Mouse (Mus musculus) monocyte, adult 5-6 weeks (primary cell): ENCODE results near the gene Add3. TPM values are rescaled to one million over a fixed set of nuclear protein-coding genes. Genes with fewer than 3 reads are reported as not detected.
"Not testable (repeated sequence)": the region's sequence is repeated elsewhere in the genome, so short reads cannot be mapped to it uniquely, and the experiment has no call there.

Source experiments
- ATAC-seq: fragments of 153-309, 156-312 bp; replicated peaks from 2 replicates; pipeline ENCODE4 v1.8.0; 2017; ENCODE audit warnings: mild to moderate bottlenecking; ENCODE audit not compliant: low TSS enrichment, insufficient number of reproducible peaks, severe bottlenecking, poor library complexity, low FRiP score
- total RNA-seq: library from RNA; stranded (forward); fragments of 200-1000, 200-491, 200-594 nt; gene quantifications from 3 replicates; pipeline ENCODE4 v1.2.3, GENCODE M21; 2017

The Add3 gene
- total RNA-seq, 1 experiment from 2014 or later = 307 TPM

DNA sequence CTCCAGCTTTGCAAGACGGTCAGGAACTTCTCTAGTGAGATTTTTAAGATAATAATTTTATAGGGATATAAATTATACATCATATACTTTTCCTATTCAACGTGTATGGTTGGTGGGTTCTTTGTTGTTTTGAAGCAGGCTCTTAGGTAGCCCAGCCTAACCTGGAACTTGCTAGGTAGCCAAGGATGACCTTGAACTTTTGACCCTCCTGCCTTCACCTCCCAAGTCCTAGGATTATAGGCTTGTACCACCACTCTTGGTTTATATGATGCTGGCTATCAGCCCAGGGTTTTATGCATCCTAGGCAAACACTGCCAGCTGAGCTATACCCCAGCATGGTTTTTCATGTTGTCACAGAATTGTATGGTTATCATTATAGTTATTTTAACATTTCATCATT lies 70.0 kb downstream of the Add3 start:
- ATAC-seq = no peak

DNA sequence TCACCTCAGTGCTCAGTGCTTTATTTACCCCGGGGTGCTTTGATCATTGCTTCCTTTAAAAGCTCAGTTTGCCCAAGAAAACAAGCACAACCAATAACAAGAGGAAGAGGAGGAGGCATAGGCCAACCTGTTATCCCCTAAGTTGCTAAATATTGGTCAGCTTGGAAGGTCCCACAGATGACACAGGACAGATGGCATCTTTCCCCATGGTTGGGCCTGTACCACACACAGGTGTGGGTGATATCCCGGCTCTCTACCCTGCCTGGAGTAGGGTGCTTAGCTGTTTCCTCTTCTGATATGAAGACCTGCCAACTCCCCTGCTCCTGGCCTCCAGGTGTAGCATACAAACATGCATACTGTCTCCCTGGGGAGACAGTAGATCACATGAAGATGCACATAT lies 75.1 kb downstream of the Add3 start:
- ATAC-seq = no peak

DNA sequence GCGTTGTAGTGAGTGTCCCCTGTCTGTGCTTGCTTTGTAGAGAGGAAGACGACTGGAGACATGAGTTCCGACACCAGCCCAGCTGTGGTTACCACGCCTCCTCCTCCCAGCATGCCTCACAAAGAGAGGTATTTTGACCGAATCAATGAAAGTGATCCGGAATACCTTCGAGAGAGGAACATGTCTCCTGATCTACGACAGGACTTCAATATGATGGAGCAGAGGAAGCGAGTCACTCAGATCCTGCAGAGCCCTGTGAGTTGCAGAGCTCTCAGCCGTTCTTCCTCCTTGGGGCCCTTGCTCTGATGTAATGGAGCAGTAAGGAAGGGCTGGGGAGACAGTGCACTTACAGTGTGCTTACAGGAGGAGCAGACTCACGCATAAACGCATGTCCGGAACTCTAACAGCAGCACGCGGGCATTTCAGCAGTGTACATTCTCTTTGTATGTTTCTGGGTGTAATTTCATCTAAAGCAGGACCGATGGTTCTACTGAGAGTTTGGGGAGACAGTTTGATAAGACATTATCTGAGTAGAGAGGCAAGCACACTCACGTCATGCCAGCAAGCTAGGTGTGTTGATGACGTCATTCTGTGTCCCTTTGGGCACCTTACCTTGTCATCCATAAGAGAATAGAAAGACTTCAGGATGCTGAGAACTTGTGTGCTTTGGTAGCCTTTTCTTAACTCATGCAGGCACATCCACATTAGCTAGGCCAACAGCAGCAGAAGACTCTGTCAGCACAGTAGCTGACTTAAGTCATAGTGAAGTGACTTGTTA lies 76.7 kb downstream of the Add3 start:
- ATAC-seq = 0 out of 2 replicates have a peak, but pooled peaks have one; percentile 28

DNA sequence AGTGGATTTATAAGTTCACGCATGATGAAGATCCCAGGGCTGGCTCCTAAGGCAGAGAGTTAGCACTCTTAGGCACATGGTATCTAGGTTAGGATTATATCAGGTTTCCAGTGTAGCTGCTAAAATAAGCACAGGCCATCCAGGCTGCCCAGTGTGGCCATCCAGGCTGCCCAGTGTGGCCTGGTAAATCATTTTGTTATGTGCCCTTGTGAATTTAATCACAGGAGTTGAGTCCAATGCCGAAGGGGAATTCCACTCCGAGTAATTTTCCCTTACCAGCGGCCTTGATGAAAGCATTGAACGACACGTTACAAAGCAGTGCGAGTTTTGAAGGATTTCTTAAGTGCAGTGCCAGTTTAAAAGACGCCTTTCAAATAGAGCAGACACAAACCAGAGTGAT lies 77.6 kb downstream of the Add3 start:
- no peak for ATAC-seq

DNA sequence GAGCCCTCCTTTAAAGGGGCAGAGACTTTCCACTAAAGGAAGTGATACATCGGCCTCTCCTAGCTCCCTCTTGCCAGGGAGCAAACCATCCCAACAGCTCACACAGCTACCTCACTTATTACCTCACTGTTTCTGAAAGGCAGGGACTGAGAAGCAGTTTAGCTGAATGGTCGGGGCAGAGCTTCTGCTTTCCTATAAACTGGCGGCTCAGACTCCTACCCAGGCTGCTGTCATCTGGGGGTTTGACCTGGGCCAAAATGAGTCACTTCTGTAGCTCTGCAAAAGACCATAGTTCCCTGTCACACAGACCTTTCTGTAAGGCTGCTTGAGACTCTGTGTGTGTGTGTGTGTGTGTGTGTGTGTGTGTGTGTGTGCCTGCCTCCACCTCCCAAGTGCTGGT lies 79.1 kb downstream of the Add3 start:
- ATAC-seq = no peak

DNA sequence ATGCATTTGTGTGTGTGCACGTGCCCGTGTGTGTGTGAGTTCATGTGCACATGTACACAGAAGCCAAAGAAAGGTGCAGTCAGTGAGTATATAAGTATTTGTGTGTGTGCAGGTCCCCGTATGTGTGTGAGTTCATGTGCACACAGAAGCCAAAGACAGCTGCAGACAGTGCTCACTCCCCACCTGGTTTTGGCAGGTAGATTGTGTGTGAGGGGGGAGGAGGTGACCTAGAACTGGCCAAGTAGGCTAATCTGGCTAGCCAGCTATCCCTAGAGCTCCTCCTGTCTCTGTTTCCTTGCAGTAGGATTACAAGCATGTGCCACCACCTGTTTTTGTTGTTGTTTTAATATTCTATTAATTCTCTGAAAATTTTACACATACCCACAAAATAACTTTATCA lies 80.9 kb downstream of the Add3 start:
- ATAC-seq = no peak

DNA sequence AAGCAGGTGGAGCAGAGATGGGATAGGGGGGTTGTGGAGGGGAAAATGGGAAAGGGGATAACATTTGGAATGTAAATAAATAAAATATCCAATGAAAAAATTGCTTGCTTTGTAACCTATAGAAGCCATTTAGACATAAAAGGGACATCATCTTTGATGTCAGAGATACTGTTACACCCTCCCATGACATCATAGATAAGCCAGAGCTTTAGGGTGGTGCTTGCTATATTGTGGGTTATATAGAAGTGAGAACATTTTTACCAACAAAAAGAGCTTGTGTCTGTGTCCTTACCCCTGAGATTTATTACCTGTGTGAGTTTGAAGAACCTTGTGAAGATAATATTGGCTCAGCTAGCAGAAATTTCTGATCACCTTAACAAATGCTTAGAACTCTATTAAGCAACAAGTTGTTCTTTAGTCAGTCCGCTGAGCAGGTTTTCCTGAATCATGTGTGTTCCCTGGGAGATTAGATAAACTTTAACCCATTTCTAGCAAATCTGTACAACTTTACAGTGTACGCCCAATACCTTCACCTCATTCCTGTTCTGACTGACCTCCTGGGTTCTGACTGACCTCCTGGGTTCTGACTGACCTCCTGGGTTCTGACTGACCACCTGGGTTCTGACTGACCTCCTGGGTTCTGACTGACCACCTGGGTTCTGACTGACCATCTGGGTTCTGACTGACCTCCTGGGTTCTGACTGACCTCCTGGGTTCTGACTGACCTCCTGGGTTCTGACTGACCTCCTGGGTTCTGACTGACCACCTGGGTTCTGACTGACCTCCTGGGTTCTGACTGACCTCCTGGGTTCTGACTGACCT lies 85.2 kb downstream of the Add3 start:
- ATAC-seq = not testable (repeated sequence)

DNA sequence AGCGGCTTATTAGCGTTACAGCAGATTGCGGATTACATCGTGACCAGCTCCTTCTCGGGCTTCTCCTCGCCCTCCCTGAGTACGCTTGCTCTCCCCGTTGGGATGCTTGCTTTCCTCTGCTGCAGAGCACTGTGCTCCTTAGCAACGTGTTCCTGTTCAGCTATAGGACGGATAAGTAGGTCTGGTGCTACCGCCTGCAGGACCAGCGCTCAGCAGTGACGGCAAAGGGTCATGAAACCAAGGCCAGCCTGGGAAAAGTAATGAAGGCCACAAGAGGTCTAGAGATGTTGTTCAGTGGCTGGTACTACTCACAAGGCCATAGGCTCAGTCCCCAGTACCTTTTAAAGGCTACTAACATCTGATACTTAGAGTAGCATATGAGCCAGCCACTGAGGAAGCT lies 86.4 kb downstream of the Add3 start:
- ATAC-seq = no peak

DNA sequence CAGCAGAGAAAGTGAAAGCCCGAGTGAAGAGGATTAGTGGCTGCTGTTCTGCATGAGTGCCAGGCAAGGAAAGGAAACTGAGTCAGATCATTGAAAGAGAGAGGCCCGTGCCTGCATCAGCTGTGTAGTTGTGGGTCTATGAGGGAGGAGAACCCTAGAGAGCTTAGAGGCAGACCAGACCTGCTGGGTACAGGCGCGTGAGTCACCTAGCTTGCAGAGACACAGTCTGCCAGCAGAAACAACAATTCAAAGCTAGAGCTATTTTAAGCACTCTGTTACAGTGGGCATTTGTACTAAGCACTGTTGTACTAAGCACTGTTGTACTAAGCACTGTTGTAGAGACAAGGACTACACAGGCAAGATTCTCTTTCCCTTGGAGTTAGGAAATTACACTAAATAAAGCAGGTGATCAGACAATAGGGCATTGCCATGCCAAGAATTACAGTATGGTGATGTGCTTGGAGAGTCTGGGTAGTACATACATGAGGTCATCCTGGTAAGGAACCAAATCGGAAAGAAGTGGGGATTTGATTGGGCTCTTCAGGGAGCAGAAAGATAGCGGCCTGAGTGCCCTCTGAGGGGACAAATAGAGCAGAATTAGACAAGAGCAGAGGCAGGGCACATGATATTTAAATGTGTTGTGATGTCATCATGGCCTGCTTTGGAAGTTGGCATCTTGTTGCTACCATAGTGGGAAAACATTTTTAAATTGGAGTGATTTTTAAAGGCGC lies 88.0 kb downstream of the Add3 start:
- no peak for ATAC-seq

DNA sequence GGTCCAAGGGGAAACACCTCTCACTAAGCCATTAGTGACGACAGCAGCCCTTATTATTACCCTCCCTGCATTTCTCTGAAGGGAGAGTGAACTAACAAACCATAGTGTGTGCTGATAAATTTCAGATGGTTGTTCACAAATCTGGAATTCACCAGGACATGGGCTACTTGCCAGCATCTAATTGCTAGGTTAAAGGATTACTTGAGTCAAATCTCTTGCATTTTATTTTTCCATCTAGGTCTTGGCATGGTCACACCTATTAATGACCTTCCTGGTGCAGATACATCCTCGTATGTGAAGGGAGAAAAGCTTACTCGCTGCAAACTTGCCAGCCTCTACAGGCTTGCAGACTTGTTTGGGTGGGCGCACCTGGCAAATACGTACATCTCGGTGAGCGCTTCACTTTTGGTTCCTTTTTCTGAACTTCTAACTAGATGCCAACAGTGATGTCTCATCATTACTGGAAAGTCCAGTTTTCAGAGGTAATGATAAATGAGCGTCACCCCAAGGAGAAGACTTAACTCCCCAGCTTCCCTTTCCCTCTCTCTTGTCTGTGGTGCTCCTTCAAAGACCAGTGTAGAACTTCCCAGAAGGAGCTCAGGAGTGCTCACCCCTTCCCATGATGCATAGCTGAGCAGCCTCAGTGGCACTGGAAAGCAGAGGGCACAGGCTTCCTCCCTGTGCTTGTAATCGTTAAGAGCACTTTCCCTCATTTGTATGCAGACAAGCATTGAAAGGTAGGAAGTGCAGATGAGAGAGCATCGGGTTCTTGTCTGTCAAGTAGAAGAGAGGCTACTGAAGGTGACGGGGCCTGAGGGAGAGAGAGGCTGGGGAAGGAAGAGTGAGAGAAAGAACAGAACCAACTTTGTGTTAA lies 90.9 kb downstream of the Add3 start:
- no peak for ATAC-seq

DNA sequence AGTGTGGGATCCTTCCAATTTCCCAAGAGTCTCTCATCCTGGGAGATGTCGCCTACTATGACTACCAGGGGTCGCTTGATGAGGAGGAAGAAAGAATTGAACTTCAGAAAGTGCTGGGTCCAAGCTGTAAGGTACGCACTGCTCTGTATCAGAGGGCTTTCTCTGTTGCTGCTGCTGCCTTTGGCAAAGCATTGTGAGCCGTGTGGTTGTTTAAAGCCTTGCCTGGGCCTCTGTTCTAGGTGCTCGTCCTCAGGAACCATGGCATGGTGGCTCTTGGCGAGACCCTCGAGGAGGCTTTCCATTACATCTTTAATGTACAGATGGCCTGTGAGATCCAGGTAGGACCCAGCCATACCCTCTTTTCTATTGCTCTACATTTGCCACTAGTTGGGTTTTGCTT lies 93.3 kb downstream of the Add3 start:
- ATAC-seq = no peak

DNA sequence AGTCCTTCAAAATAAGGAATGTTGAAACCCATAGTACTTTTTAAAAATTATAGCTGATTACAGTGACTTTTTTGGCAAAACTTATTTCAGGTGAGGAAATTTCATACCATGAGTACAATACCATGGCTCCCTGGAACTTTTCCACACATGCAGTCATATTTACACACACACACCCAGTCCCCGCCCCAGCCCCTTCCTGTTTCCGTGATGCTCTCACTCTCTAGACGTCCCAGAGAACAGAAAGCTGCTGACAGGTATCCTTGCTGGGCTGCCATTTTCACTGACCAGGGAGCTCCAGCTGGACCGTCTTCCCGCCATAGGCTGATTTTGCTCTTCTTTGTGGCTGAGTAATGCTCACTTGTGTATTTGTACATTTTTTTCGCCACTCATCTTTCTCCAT lies 101.6 kb downstream of the Add3 start:
- no peak for ATAC-seq

DNA sequence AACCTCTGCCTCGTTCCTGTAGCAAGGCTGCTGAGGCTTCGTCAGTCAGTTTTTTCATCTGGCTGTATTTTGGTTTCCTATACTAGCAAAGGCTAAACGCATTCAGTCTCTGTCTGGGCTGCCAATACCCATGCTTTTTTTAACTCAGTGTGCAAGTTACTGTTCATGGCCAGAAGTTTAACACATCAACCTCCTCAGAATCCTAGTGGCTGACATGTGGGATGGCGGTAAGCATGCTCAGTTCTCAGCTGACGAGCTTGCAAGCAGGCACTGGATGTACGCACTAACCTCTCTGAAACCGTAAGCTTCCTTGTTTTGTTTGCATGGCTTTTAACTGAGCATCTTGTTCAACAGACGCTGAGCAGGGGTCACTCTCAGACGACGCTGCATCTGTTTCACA lies 103.7 kb downstream of the Add3 start:
- ATAC-seq = no peak

DNA sequence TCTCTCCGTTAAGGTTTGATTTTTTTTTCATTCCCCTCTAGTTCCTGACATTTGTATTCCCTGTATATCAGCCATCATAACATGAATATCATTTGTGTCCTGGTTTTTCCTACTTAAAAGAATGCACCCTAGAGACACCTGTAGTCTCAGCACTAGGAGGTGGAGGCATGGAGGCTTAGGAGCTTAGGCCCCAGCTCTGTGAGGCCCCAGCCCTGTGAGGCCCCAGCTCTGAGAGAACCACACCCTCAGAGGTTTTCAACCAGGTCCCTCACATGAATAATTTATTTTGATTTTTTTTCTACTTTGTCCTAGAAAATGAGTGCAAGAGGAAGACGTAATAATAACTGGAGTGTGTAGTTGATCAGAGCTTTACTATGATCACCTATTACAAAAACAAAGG lies 107.3 kb downstream of the Add3 start:
- no peak for ATAC-seq

DNA sequence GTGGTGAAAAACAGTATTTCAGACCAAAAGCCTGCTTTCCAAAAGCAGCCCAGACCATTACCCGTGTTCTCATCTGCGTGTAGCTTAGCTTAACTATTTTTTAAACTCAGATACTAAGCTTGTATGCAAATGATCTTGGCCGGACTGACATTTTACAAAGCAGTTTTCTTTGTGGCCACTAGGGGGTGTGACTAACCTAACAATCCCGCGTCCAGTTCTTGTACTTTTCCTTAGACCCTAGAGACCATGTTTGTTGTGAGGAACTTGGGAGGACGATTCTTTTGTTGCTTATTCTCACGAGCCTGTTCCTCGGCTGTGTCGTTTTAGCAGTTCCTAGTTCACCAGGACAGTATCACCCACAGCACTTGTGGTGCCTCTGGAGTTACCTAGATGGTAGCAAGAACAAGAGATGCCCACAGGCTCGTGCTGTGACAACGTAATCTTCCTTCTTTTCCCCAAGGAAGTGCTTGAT lies 107.8 kb downstream of the Add3 start:
- peak; percentile 53 for ATAC-seq

DNA sequence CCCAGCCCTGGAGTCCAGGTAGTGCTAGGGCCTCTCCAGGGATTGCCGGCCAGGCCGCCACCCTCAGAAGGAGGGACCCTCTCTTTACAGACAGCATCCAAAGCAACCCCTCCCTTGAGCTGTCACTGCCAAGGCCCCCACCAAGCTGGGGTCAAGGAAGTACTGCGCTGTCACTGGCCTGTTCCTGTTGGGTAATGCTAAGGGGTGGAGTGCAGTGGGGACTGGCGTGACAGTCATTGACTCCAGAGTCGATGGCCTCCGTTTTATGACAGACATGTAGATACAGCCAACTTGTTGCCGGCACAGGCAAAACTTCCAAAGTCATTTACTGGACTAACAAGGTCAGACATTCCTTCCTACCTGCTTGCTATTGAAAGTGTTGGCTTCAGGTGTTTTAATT lies 110.8 kb downstream of the Add3 start:
- peak; percentile 48 for ATAC-seq

DNA sequence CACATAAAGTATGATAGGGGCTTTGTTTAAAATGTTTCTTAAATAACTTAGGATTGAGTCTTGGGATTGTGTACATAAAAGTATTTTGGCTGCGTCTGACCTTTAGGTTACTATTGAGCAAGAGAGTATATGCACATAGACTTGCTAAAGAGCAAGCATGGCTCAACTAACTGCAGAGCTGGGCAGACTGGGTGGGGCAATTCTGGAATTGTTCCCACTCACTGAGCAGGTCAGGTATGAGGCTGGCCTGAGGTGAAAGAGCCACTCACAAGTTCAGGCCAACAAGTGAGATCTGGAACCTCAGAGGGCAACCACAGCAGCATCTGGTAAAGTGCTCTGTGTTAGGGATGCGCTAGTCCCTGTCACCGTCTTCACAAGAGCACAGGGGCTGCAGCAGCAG lies 111.4 kb downstream of the Add3 start:
- peak; percentile 32 for ATAC-seq
